Mouse (Mus musculus) hindbrain, embryonic 13.5 days (tissue): ENCODE data around the gene Cd164l2. TPM values are rescaled to one million over a fixed set of nuclear protein-coding genes. Genes with fewer than 3 reads are reported as not detected.
A peak's percentile ranks its signal among the peaks of the same experiment; 100 is the strongest.

ENCODE experiments used
- ATAC-seq: fragments of 200-750 bp; cut with Nextera tagmentation; 2 replicates; pipeline ENCODE4 v1.8.0; 2017; ENCODE audit warnings: moderate TSS enrichment; ENCODE audit not compliant: low FRiP score
- H3K27ac ChIP-seq: fragments of 300-500 bp; sonication (generic); 2 replicates; pipeline ENCODE4 v1.5.1; 2015; ENCODE audit warnings: inconsistent platforms, mild to moderate bottlenecking, moderate library complexity
- H3K27me3 ChIP-seq: fragments of 300-500 bp; sonication (generic); 2 replicates; pipeline ENCODE4 v1.6.1; 2015; ENCODE audit warnings: mild to moderate bottlenecking, inconsistent platforms
- H3K36me3 ChIP-seq: fragments of 300-500 bp; sonication (generic); 2 replicates; pipeline ENCODE4 v1.6.1; 2015; ENCODE audit warnings: mild to moderate bottlenecking, inconsistent platforms
- H3K4me1 ChIP-seq: fragments of 300-500 bp; sonication (generic); replicated peaks from 2 replicates; pipeline ENCODE4 v1.6.1; 2015; ENCODE audit warnings: inconsistent platforms
- H3K4me2 ChIP-seq: fragments of 300-500 bp; sonication (generic); 2 replicates; pipeline ENCODE4 v1.6.1; 2015; ENCODE audit warnings: inconsistent platforms, mild to moderate bottlenecking, moderate library complexity
- H3K4me3 ChIP-seq: fragments of 300-500 bp; sonication (generic); 2 replicates; pipeline ENCODE4 v1.5.1; 2015; ENCODE audit warnings: mild to moderate bottlenecking, inconsistent platforms
- H3K9ac ChIP-seq: fragments of 300-500 bp; sonication (generic); 2 replicates; pipeline ENCODE4 v1.6.1; 2015; ENCODE audit warnings: mild to moderate bottlenecking, inconsistent platforms
- H3K9me3 ChIP-seq: fragments of 300-500 bp; sonication (generic); 2 replicates; pipeline ENCODE4 v1.6.1; 2016; ENCODE audit warnings: inconsistent platforms
- WGBS: fragments of 180-500 bp; shearing (Covaris S2); methylation state at CpG from one replicate; pipeline ENCODE4 v1.1.7; 2015; 5-methylcytosine and 5-hydroxymethylcytosine counted together
- polyA plus RNA-seq: library from polyadenylated mRNA; unstranded; fragments of >200 nt; fragmentation: Nextera tagmentation; extraction: Ambion mirVana; gene quantifications from 2 replicates; pipeline ENCODE4 v1.2.1, GENCODE M21; 2015

Gene Cd164l2
- polyA plus RNA-seq, 1 experiment from 2014 or later, result 0.78 TPM

DNA sequence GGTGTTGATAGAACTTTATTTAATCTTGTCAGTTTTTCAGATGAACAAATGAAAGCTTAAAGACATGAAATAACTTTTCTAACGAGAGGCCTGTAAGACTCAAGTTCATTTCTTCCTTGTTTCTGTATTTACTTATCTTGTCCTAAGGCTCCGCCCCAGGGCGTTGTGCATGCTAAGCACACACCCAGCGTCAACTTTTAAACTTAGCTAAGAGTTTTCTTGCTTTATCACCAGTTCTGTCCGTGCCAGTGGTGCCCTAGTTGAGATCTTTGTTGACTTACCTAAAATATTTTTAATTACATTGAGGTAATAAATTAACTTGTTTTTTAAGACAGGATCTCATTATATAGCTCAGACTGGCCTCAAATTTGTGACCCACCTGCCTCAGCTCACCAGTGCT lies 33.6 kb upstream of the Cd164l2 start:
- Histone ChIP-seq H3K9ac (no peak overlapping the region), H3K27me3 (no peaks in the 10 kb centered on the region), H3K4me1 (peaks cover 30% of the 10 kb centered on the region), H3K4me3 (no peak overlapping the region), H3K9me3 (no peaks in the 10 kb centered on the region), H3K4me2 (no peak overlapping the region), H3K36me3 (peaks cover 7% of the 10 kb centered on the region), H3K27ac (no peak overlapping the region)
- ATAC-seq, result no peak
- WGBS, result 90% methylated on average over 5 of the region's 5 CpGs

DNA sequence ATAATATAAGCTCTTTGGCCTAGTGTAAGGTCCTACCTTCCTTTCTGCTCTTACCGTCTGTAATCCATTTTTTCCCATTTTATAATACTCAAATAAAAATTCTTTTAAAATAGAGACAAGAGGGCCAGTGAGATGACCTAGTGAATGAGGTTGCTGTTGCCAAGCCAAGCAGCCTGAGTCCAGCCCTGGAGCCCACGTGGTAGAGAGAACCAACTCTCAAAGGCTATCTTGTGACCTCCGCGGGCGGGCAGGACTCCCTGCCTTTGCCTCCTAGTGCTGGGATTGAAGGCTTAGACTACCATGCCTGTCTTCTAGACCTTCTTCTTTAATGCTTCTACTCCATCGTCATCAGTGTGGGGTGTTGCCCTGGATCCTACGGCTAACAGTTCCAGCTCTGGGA lies 32.7 kb upstream of the Cd164l2 start:
- H3K36me3 ChIP-seq, result peaks cover 7% of the 10 kb centered on the region
- no peaks in the 10 kb centered on the region for H3K9me3 ChIP-seq
- 93% methylated on average over 7 of the region's 7 CpGs for WGBS
- H3K27me3 ChIP-seq, result no peaks in the 10 kb centered on the region
- H3K4me1 ChIP-seq, result peaks cover 31% of the 10 kb centered on the region
- no peak overlapping the region for H3K4me2 ChIP-seq
- no peak overlapping the region for H3K9ac ChIP-seq
- no peak for ATAC-seq
- H3K27ac ChIP-seq, result no peak overlapping the region
- H3K4me3 ChIP-seq, result no peak overlapping the region

DNA sequence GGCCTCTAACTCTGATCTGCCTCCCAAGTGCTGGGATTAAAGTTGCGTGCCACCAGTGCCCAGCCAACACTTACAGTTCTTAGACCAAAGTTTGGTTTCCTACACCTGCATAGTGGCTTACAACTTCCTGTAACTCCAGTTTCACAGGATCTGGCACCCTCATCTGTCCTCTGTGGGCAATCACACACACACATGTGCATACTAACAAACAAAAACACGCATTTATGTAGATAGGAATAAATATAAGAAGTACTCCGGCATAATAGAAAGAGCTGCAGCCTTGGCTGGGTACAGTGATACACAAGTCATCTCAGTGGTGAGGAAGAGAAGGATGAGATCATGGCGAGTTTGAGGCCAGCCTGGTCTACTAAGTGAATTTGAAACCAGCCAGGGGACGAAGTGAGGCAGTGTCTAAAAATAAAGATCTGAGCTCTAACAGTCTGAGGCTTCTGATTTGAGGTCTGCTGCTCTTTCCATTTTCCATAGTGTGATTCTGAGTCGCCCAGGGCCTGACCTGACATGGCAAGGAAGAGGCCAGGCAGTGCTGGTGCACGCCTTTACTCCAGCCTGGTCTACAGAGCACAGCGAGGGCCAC lies 29.4 kb upstream of the Cd164l2 start:
- H3K4me2 ChIP-seq, result no peak overlapping the region
- H3K27me3 ChIP-seq, result no peaks in the 10 kb centered on the region
- H3K4me1 ChIP-seq, result peaks cover 20% of the 10 kb centered on the region
- H3K36me3 ChIP-seq, result peaks cover 9% of the 10 kb centered on the region
- no peak for ATAC-seq
- H3K9ac ChIP-seq, result no peak overlapping the region
- H3K27ac ChIP-seq, result no peak overlapping the region
- no peak overlapping the region for H3K4me3 ChIP-seq
- H3K9me3 ChIP-seq, result no peaks in the 10 kb centered on the region
- 96% methylated on average over 8 of the region's 8 CpGs for WGBS

DNA sequence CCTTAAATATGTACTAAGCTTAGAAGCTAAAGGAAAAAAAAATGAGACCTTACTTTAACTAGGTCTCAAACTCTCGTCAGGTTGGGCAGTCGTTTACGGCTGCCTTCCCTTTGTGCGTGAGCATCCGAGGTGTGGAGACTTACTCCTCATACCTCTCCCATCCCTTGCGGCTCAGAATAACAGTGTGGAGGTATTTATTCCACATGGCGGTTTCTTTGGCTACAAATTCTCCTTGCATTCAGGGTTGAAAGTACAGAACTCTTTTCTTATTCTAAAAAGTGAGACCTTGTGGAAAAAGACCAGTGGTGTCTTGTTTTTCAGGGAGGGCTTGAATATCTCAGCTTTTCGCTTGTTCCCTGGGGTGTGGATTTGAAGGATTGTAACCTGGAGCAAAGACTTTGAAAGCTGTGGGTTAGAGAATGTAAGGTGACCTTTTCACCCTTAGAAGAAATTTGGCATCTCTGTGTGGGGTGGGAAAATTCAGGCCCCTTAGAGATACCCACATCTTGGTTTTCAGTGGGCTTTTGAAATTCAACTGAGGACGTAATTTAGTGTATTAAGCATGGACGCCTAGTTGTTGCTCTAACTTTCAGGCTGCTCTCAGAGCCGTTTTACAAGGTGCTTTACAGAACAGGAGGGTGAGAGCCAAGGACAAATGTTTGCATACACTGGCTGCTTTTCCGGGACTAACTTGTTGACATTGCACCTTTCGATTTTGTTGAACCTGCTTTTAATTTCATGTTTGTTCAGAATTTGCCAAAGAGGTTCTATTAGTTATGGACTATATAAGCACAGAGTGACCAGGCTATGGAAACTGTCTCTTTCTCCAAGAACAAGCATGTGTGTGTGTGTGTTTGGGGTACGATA lies 27.7 kb upstream of the Cd164l2 start:
- no peak for ATAC-seq
- Histone ChIP-seq H3K9ac (no peak overlapping the region), H3K27ac (peak overlapping the region; percentile 71), H3K9me3 (no peaks in the 10 kb centered on the region), H3K4me3 (no peak overlapping the region), H3K4me1 (peaks cover 16% of the 10 kb centered on the region), H3K36me3 (peaks cover 20% of the 10 kb centered on the region), H3K27me3 (no peaks in the 10 kb centered on the region), H3K4me2 (no peak overlapping the region)
- WGBS, result 58% methylated on average over 14 of the region's 14 CpGs

DNA sequence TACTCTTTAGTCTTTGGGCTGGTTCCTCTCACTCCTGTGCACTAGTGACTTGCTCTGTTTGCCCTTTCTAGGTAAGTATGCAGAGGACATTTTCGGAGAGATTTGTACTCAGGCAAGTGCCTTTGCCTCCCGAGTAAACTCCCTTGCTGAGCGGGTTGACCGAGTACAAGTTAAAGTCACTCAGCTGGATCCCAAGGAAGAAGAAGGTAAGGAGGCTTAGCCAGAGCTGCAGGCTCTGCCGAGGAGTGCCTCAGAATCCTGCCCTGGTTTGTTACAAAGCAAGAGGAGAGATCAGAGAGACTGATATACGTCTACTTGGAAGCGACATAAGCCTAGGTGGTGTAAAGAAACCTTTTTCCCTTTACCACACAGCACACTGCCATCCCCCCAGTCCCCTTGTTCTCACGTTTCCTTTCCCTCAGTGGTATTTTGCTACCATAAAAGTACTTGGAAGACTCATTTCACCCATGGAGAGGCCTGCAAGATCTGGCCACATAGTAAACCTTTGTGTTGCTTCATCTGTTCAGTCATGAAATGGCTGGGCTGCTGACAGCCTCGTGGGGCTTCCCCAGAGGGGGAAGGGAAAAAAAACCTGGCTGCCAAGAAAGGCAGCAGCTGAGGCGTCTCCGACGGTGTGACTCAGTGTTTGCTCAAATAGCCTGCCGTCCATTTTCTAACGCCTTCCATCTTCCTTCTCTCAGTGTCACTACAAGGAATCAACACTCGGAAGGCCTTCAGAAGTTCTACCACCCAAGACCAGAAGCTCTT lies 26.8 kb upstream of the Cd164l2 start:
- H3K36me3 ChIP-seq, result peaks cover 25% of the 10 kb centered on the region
- WGBS, result 51% methylated on average over 15 of the region's 15 CpGs
- H3K4me1 ChIP-seq, result peaks cover 16% of the 10 kb centered on the region
- no peaks in the 10 kb centered on the region for H3K27me3 ChIP-seq
- ATAC-seq, result no peak
- H3K4me2 ChIP-seq, result no peak overlapping the region
- peak overlapping the region; percentile 71 for H3K27ac ChIP-seq
- H3K4me3 ChIP-seq, result no peak overlapping the region
- no peak overlapping the region for H3K9ac ChIP-seq
- no peaks in the 10 kb centered on the region for H3K9me3 ChIP-seq

DNA sequence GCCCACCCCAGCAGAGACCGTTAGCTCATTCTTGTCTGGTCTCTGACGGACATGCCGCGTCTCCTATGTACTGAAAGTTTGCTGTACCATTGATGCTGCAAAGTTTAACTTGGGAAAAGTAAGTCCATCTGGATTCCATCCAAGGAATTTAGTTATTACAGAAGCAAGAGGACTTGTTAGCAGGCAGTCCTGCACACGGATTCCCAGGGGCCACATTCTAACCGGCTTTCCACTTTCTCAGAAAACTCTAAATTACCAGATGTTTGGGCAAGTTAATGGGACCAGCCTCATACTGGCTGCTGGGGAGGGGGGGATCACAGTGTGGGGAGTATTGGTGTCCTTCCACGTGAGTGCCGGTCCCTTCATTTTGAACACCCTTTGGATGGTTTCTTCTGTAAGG lies 26.0 kb upstream of the Cd164l2 start:
- Histone ChIP-seq H3K36me3 (peaks cover 33% of the 10 kb centered on the region), H3K4me2 (no peak overlapping the region)
- WGBS, result 83% methylated on average over 8 of the region's 8 CpGs

DNA sequence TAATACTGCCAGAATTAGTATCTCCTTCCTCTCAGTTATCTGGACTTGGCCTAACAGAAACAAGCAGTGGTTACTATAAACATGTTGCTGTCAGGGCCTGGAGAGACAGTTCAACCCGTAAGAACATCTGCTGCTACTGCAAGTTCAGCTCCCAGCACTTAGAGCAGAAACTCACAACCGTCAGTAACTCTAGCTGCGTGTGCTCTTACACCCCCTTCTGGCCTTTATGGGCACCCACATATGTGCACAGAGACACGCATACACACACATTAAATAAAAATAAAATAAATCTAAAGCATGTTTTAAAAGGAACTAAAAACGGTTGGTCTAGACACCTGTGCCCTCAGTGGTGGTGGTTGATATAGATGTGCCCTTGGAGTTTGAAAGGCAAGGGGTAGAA lies 25.1 kb upstream of the Cd164l2 start:
- 93% methylated on average over 5 of the region's 5 CpGs for WGBS
- ATAC-seq, result no peak
- peaks cover 16% of the 10 kb centered on the region for H3K4me1 ChIP-seq
- no peaks in the 10 kb centered on the region for H3K27me3 ChIP-seq
- H3K9ac ChIP-seq, result no peak overlapping the region
- H3K4me2 ChIP-seq, result no peak overlapping the region
- H3K36me3 ChIP-seq, result peaks cover 41% of the 10 kb centered on the region
- H3K27ac ChIP-seq, result no peak overlapping the region
- no peaks in the 10 kb centered on the region for H3K9me3 ChIP-seq
- H3K4me3 ChIP-seq, result no peak overlapping the region

More for the DNA sequence above, 26.0 kb upstream of the Cd164l2 start:
- Histone ChIP-seq H3K9me3 (no peaks in the 10 kb centered on the region), H3K27me3 (no peaks in the 10 kb centered on the region), H3K4me1 (peaks cover 16% of the 10 kb centered on the region), H3K27ac (no peak overlapping the region), H3K4me3 (no peak overlapping the region), H3K9ac (no peak overlapping the region)
- no peak for ATAC-seq

DNA sequence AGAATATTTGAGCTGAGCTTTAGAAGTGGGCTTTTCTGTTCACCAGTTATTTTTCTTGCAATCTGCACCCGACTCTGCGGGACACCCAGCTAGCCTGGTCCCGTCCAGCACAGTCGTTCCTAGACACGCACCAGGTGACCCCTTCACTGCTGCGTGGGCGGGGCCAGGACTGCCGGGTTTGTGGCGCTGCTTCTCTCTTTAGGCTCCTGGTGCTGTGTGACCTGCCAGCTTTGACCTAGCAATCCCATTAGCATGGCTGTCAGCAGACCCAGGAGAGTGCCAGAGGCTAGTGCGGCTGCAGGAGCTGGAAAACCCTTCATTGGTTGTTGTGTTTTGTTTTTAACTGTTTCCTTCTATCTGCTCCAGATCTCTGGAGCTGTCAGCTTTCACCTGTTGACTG lies 22.5 kb upstream of the Cd164l2 start:
- ATAC-seq, result no peak
- 71% methylated on average over 10 of the region's 10 CpGs for WGBS

DNA sequence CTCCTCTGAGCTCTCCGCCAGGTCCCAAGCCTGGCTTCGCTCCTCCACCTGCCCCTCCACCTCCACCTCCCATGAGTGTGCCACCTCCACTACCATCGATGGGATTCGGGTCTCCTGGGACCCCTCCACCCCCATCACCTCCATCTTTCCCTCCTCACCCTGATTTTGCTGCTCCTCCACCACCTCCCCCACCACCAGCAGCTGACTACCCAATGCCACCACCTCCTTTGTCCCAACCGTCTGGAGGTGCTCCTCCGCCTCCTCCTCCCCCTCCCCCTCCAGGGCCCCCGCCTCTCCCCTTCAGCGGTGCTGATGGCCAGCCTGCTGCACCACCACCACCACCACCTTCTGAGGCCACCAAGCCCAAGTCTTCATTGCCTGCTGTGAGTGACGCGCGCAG lies 17.4 kb upstream of the Cd164l2 start:
- H3K4me3 ChIP-seq, result no peak overlapping the region
- no peaks in the 10 kb centered on the region for H3K27me3 ChIP-seq
- no peak overlapping the region for H3K4me2 ChIP-seq
- peaks cover 63% of the 10 kb centered on the region for H3K36me3 ChIP-seq
- ATAC-seq, result no peak
- peaks cover 40% of the 10 kb centered on the region for H3K4me1 ChIP-seq
- H3K9ac ChIP-seq, result no peak overlapping the region
- no peak overlapping the region for H3K27ac ChIP-seq
- 92% methylated on average over 8 of the region's 11 CpGs for WGBS
- H3K9me3 ChIP-seq, result no peaks in the 10 kb centered on the region

More for the DNA sequence above, 22.5 kb upstream of the Cd164l2 start:
- peaks cover 66% of the 10 kb centered on the region for H3K36me3 ChIP-seq
- H3K27me3 ChIP-seq, result no peaks in the 10 kb centered on the region
- H3K9ac ChIP-seq, result no peak overlapping the region
- H3K4me2 ChIP-seq, result no peak overlapping the region
- no peaks in the 10 kb centered on the region for H3K9me3 ChIP-seq
- H3K4me1 ChIP-seq, result peaks cover 13% of the 10 kb centered on the region
- no peak overlapping the region for H3K4me3 ChIP-seq
- H3K27ac ChIP-seq, result no peak overlapping the region

DNA sequence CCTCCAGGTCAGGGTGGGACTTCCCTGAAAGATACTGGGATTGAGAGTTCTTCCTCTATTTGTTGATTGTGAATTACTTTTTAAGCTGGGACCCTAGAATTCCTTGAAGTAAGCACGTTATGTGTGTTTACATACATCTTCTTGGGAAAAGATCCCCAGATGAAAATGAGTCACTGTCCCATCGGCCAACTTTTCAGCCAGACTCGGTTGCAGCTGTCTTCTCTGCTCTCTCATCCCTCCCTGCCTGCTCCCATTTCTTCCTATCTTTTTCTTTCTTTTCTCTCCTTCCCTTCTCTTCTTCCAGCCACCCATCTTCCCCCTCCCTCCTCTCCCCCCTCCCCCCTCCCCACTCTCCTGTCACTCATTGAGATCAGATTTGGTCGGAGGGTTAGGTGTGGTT lies 16.9 kb upstream of the Cd164l2 start:
- no peak overlapping the region for H3K9ac ChIP-seq
- no peak overlapping the region for H3K4me2 ChIP-seq
- H3K27ac ChIP-seq, result no peak overlapping the region
- no peaks in the 10 kb centered on the region for H3K9me3 ChIP-seq
- H3K36me3 ChIP-seq, result peaks cover 58% of the 10 kb centered on the region
- no peaks in the 10 kb centered on the region for H3K27me3 ChIP-seq
- ATAC-seq, result no peak
- H3K4me1 ChIP-seq, result peaks cover 45% of the 10 kb centered on the region
- no peak overlapping the region for H3K4me3 ChIP-seq
- 72% methylated on average over 4 of the region's 4 CpGs for WGBS

DNA sequence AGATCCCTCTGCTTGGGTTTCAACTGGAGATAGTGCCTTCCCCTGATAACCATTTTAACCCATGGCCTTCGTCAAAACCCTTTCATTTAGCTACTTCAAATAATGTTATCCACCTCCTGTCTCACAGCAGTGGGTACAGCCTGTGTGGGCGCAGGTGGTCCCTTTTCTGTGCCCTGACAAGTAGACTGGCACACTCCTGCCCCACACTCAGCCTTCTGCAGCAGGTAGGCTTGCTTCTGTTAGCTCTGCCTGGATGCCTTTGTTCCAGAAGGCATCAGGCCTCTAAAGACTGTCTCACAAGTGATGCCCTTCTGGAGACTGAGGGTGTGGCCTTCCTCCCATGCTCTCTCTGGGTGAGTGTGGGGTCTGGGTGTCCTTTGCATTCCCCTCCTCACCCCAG lies 15.8 kb upstream of the Cd164l2 start:
- H3K27ac ChIP-seq, result peak overlapping the region; percentile 89
- H3K36me3 ChIP-seq, result peaks cover 47% of the 10 kb centered on the region
- no peak for ATAC-seq
- H3K27me3 ChIP-seq, result no peaks in the 10 kb centered on the region
- no peak overlapping the region for H3K4me3 ChIP-seq
- H3K4me2 ChIP-seq, result no peak overlapping the region
- H3K4me1 ChIP-seq, result peaks cover 56% of the 10 kb centered on the region
- H3K9me3 ChIP-seq, result no peaks in the 10 kb centered on the region
- 85% methylated on average over 2 of the region's 2 CpGs for WGBS
- peak overlapping the region; percentile 36; the same call in 1 of the 2 replicates for H3K9ac ChIP-seq

DNA sequence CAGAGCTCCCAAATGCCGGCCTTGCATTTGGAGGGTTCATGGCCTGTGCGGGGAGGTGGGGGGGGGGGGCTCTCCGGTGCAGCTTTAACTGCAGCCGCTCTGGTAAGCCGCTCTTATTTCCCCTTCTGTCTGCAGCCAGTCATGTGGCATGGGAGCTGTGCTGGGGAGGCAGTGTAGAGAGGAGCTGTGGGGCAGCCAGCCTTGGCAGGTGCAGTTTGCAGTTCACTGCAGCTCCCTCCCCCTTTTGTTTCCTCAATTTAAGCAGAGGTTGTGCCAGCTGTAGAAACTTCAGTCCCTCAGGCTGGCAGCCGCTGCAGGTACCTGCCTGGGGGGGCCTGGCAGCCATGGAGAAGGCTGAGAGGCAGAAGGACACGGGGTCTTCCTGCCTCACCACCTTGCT lies 15.1 kb upstream of the Cd164l2 start:
- H3K27ac ChIP-seq, result peak overlapping the region; percentile 89
- WGBS, result 30% methylated on average over 7 of the region's 7 CpGs
- H3K9ac ChIP-seq, result peak overlapping the region; percentile 36
- no peak overlapping the region for H3K4me3 ChIP-seq
- H3K27me3 ChIP-seq, result no peaks in the 10 kb centered on the region
- peaks cover 41% of the 10 kb centered on the region for H3K36me3 ChIP-seq
- peak; percentile 50; the same call in 1 of the 2 replicates for ATAC-seq
- H3K9me3 ChIP-seq, result no peaks in the 10 kb centered on the region
- H3K4me2 ChIP-seq, result no peak overlapping the region
- peaks cover 59% of the 10 kb centered on the region for H3K4me1 ChIP-seq
